Mouse (Mus musculus) MEL (cell line): ENCODE data around the gene Cyfip2. TPM values are rescaled to one million over a fixed set of nuclear protein-coding genes. Genes with fewer than 3 reads are reported as not detected.

Experiments used
- DNase-seq: peaks from one replicate; pipeline ENCODE4 v3.0.0; 2011; ENCODE audit warnings: low read depth, low spot score
- H3K27ac ChIP-seq: 2 replicates; pipeline ENCODE4 v1.5.1; 2012; ENCODE audit warnings: low read depth, mild to moderate bottlenecking, control low read depth, low read length, moderate library complexity; ENCODE audit not compliant: control insufficient read depth
- H3K27me3 ChIP-seq, 2 experiments: fragments of 150-350 bp in 1 of 2; sonication (generic) in 1 of 2; 2 replicates each; pipeline ENCODE4 v1.6.1; 2012; ENCODE audit warnings: low read length in 2 of 2, mild to moderate bottlenecking in 2 of 2, improper control_type of control experiment in 1 of 2, moderate library complexity in 1 of 2; ENCODE audit not compliant: insufficient read depth in 2 of 2, control insufficient read depth in 1 of 2
- H3K36me3 ChIP-seq, 2 experiments: 2 replicates each; pipeline ENCODE4 v1.6.1; 2012 to 2014; ENCODE audit warnings: low read length in 2 of 2, improper control_type of control experiment in 1 of 2, inconsistent platforms in 1 of 2, mild to moderate bottlenecking in 1 of 2; ENCODE audit not compliant: insufficient read depth in 2 of 2, control insufficient read depth in 1 of 2
- H3K4me1 ChIP-seq, 2 experiments: fragments of 150-350 bp in 1 of 2; sonication (generic) in 1 of 2; 2 replicates each; pipeline ENCODE4 v1.6.1; 2012; ENCODE audit warnings: low read length in 2 of 2, improper control_type of control experiment in 1 of 2, mild to moderate bottlenecking in 1 of 2; ENCODE audit not compliant: insufficient read depth in 2 of 2, control insufficient read depth in 1 of 2
- H3K4me3 ChIP-seq, 2 experiments: fragments of 150-350 bp in 1 of 2; sonication (generic) in 1 of 2; 2 replicates each; pipeline ENCODE4 v1.5.1; 2012; ENCODE audit warnings: low read depth in 2 of 2, low read length in 2 of 2, mild to moderate bottlenecking in 2 of 2, moderate library complexity in 2 of 2, control low read depth in 1 of 2, improper control_type of control experiment in 1 of 2; ENCODE audit not compliant: control insufficient read depth in 1 of 2, insufficient read depth in 1 of 2
- H3K79me2 ChIP-seq: 2 replicates; pipeline ENCODE4 v1.6.1; 2012; ENCODE audit warnings: mild to moderate bottlenecking, low read length, moderate library complexity; ENCODE audit not compliant: control insufficient read depth, poor library complexity, insufficient read depth
- H3K9ac ChIP-seq: 2 replicates; pipeline ENCODE4 v1.6.1; 2012; ENCODE audit warnings: low read depth, mild to moderate bottlenecking, control low read depth, low read length, moderate library complexity; ENCODE audit not compliant: control insufficient read depth, poor library complexity, severe bottlenecking
- H3K9me3 ChIP-seq: fragments of 150-350 bp; sonication (generic); replicated peaks from 2 replicates; pipeline ENCODE4 v1.6.1; 2012; ENCODE audit warnings: mild to moderate bottlenecking, low read length, improper control_type of control experiment, moderate library complexity; ENCODE audit not compliant: insufficient read depth
- CTCF ChIP-seq, 3 experiments: IDR thresholded peaks in 2 of 3; conservative IDR thresholded peaks in 1 of 3; 2 replicates each; pipeline ENCODE4 v1.5.1; 2011 to 2012; ENCODE audit warnings: low read length in 3 of 3, low read depth in 2 of 3, mild to moderate bottlenecking in 2 of 3, improper control_type of control experiment in 1 of 3, inconsistent platforms in 1 of 3, mixed read lengths in 1 of 3, moderate library complexity in 1 of 3; ENCODE audit not compliant: control insufficient read depth in 1 of 3, insufficient read depth in 1 of 3, poor library complexity in 1 of 3, severe bottlenecking in 1 of 3
- GABPA ChIP-seq: IDR thresholded peaks from 2 replicates; pipeline ENCODE4 v1.6.1; 2012; ENCODE audit warnings: low read depth, mild to moderate bottlenecking, inconsistent platforms, low read length, improper control_type of control experiment, moderate library complexity
- POLR2A ChIP-seq, 2 experiments: IDR thresholded peaks; 2 replicates each; pipeline ENCODE4 v1.6.1; 2011 to 2012; ENCODE audit warnings: low read length in 2 of 2, mild to moderate bottlenecking in 2 of 2, control low read depth in 1 of 2, improper control_type of control experiment in 1 of 2, low read depth in 1 of 2, moderate library complexity in 1 of 2; ENCODE audit not compliant: control insufficient read depth in 1 of 2, insufficient read depth in 1 of 2, poor library complexity in 1 of 2
- POLR2AphosphoS5 ChIP-seq: IDR thresholded peaks from 2 replicates; pipeline ENCODE4 v1.6.1; 2012; ENCODE audit warnings: low read depth, borderline replicate concordance, mild to moderate bottlenecking, inconsistent platforms, low read length, moderate library complexity, mixed read lengths
- polyA plus RNA-seq, 2 experiments: library from polyadenylated mRNA; stranded (reverse) in 1 of 2; unstranded in 1 of 2; fragments of >175 nt in 1 of 2; fragments of >200 nt in 1 of 2; gene quantifications; 2 replicates each; pipeline versions ENCODE4 v1.2.1 to v1.2.4; 2012; ENCODE audit warnings: low replicate concordance in 2 of 2, low read depth in 1 of 2; ENCODE audit not compliant: insufficient read length in 2 of 2, insufficient read depth in 1 of 2, missing spikeins in 1 of 2
- total RNA-seq: library from RNA; depleted of rRNA; stranded (reverse); fragments of 300-350 nt; gene quantifications from 2 replicates; pipeline ENCODE4 v1.2.3, GENCODE M21; 2012; rRNA removed

The Cyfip2 gene
- total and polyA plus RNA-seq, 3 experiments: 9.9 to 31.8 (median 18.9) TPM

- TF ChIP-seq CTCF (IDR thresholded peaks at IDR 0.05 in 2 of 3, conservative IDR thresholded peaks at IDR 0.05 in 1 of 3; ENCODE audit: control insufficient read depth in 1 of 3, insufficient read depth in 1 of 3, low read depth in 2 of 3, low read length in 3 of 3, poor library complexity in 1 of 3, severe bottlenecking in 1 of 3): no peak
- no peak for TF ChIP-seq POLR2A (IDR thresholded peaks at IDR 0.05; ENCODE audit: control insufficient read depth in 1 of 2, insufficient read depth in 1 of 2, low read depth in 1 of 2, low read length in 2 of 2, poor library complexity in 1 of 2)
- no peak for TF ChIP-seq GABPA
- Histone ChIP-seq H3K4me1 (no peaks in the 10 kb centered on the region), H3K36me3 (no peaks in the 10 kb centered on the region), H3K9me3 (no peaks in the 10 kb centered on the region), H3K9ac (no peak overlapping the region), H3K4me3 (no peak overlapping the region), H3K27ac (no peak overlapping the region), H3K27me3 (peaks cover 0 to 2% of the 10 kb centered on the region in 2 experiments; a peak in 3 of 4 replicates), H3K79me2 (no peaks in the 10 kb centered on the region)
- DNase-seq: no peak
Measured at GRCm38 (mm10) chr11:46146619-46147018, 166.0 kb downstream of the Cyfip2 start.

- Histone ChIP-seq H3K36me3 (no peaks in the 10 kb centered on the region), H3K27ac (no peak overlapping the region), H3K9ac (no peak overlapping the region)
- TF ChIP-seq POLR2AphosphoS5: no peak
- TF ChIP-seq, all 39 proteins: peak for 0
- Histone ChIP-seq H3K27me3 (peaks cover 0 to 2% of the 10 kb centered on the region in 2 experiments; a peak in 3 of 4 replicates), H3K9me3 (no peaks in the 10 kb centered on the region), H3K79me2 (no peaks in the 10 kb centered on the region), H3K4me1 (no peaks in the 10 kb centered on the region), H3K4me3 (no peak overlapping the region)
- no peak for DNase-seq
Measured at GRCm38 (mm10) chr11:46145163-46145875, 167.3 kb downstream of the Cyfip2 start.

Other genes with a start within 250 kb of the Cyfip2 start
- not detected in 2 replicates for gene Nipal4, start 146.4 kb downstream of the Cyfip2 start, total RNA-seq
- gene Nipal4, start 146.4 kb downstream of the Cyfip2 start, polyA plus RNA-seq: not detected
- 0.07 and 0.08 TPM in 2 replicates for gene Fndc9, start 77.3 kb downstream of the Cyfip2 start, total RNA-seq
- gene Fndc9, start 77.3 kb downstream of the Cyfip2 start, polyA plus RNA-seq: under 1 TPM in 1 of 2 experiments, not detected in 1; 0.35 TPM
- not detected in 2 replicates for gene Itk, start 76.7 kb upstream of the Cyfip2 start, total RNA-seq
- not detected for gene Itk, start 76.7 kb upstream of the Cyfip2 start, polyA plus RNA-seq
- not detected in 2 replicates for gene Fam71b, start 83.7 kb upstream of the Cyfip2 start, total RNA-seq
- gene Fam71b, start 83.7 kb upstream of the Cyfip2 start, polyA plus RNA-seq: not detected
- gene Med7, start 124.1 kb upstream of the Cyfip2 start, total RNA-seq: 50.6 and 57.8 TPM in 2 replicates
- 10 to 100 TPM in 1 of 2 experiments, not detected in 1; 56.5 TPM for gene Med7, start 124.1 kb upstream of the Cyfip2 start, polyA plus RNA-seq
- gene Havcr2, start 142.1 kb upstream of the Cyfip2 start, total RNA-seq: 1.7 and 2.1 TPM in 2 replicates
- gene Havcr2, start 142.1 kb upstream of the Cyfip2 start, polyA plus RNA-seq: 1 to 10 TPM in 1 of 2 experiments, not detected in 1; 1.3 TPM
- gene Gm12169, start 211.4 kb upstream of the Cyfip2 start, total RNA-seq: not detected in 2 replicates
- gene Gm12169, start 211.4 kb upstream of the Cyfip2 start, polyA plus RNA-seq: not detected